Mouse (Mus musculus) midbrain, embryonic 16.5 days (tissue): ENCODE measurements around the gene Ppm1k. TPM values are rescaled to one million over a fixed set of nuclear protein-coding genes. Genes with fewer than 3 reads are reported as not detected.
A peak's percentile ranks its signal among the peaks of the same experiment; 100 is the strongest.

Experiments used
- ATAC-seq: fragments of 200-750 bp; cut with Nextera tagmentation; 2 replicates; pipeline ENCODE4 v1.8.0; 2017; ENCODE audit warnings: moderate TSS enrichment
- H3K27ac ChIP-seq: fragments of 300-500 bp; sonication (generic); 2 replicates; pipeline ENCODE4 v1.5.1; 2014; ENCODE audit warnings: mild to moderate bottlenecking, low read length, mixed read lengths
- H3K27me3 ChIP-seq: fragments of 300-500 bp; sonication (generic); 2 replicates; pipeline ENCODE4 v1.6.1; 2014; ENCODE audit warnings: low read depth, low read length, mixed read lengths; ENCODE audit not compliant: control insufficient read depth, insufficient read depth
- H3K36me3 ChIP-seq: fragments of 300-500 bp; sonication (generic); 2 replicates; pipeline ENCODE4 v1.6.1; 2014; ENCODE audit warnings: mild to moderate bottlenecking, low read length, moderate library complexity, mixed read lengths; ENCODE audit not compliant: control insufficient read depth, insufficient read depth
- H3K4me1 ChIP-seq: fragments of 300-500 bp; sonication (generic); 2 replicates; pipeline ENCODE4 v1.6.1; 2014; ENCODE audit warnings: mild to moderate bottlenecking, low read length, mixed read lengths; ENCODE audit not compliant: control insufficient read depth, insufficient read depth
- H3K4me2 ChIP-seq: fragments of 300-500 bp; sonication (generic); 2 replicates; pipeline ENCODE4 v1.6.1; 2014; ENCODE audit warnings: mild to moderate bottlenecking, low read length, mixed read lengths
- H3K4me3 ChIP-seq: fragments of 300-500 bp; sonication (generic); 2 replicates; pipeline ENCODE4 v1.5.1; 2014; ENCODE audit warnings: low read depth, mild to moderate bottlenecking, low read length, moderate library complexity, mixed read lengths
- H3K9ac ChIP-seq: fragments of 300-500 bp; sonication (generic); 2 replicates; pipeline ENCODE4 v1.6.1; 2014; ENCODE audit warnings: low read depth, low read length, mixed read lengths
- H3K9me3 ChIP-seq: fragments of 300-500 bp; sonication (generic); replicated peaks from 2 replicates; pipeline ENCODE4 v1.6.1; 2014; ENCODE audit warnings: mild to moderate bottlenecking, low read length, mixed read lengths; ENCODE audit not compliant: control insufficient read depth, poor library complexity, severe bottlenecking
- WGBS: fragments of 180-500 bp; shearing (Covaris S2); extraction: QIAGEN DNeasy Blood & Tissue Kit; methylation state at CpG from one replicate; pipeline ENCODE4 v1.1.7; 2014; 5-methylcytosine and 5-hydroxymethylcytosine counted together
- polyA plus RNA-seq: library from polyadenylated mRNA; unstranded; fragments of >200 nt; fragmentation: Nextera tagmentation; extraction: Ambion mirVana; gene quantifications from 2 replicates; pipeline ENCODE4 v1.2.1, GENCODE M21; 2015

Ppm1k gene
- polyA plus RNA-seq = 6.6 and 7.2 TPM in 2 replicates

DNA sequence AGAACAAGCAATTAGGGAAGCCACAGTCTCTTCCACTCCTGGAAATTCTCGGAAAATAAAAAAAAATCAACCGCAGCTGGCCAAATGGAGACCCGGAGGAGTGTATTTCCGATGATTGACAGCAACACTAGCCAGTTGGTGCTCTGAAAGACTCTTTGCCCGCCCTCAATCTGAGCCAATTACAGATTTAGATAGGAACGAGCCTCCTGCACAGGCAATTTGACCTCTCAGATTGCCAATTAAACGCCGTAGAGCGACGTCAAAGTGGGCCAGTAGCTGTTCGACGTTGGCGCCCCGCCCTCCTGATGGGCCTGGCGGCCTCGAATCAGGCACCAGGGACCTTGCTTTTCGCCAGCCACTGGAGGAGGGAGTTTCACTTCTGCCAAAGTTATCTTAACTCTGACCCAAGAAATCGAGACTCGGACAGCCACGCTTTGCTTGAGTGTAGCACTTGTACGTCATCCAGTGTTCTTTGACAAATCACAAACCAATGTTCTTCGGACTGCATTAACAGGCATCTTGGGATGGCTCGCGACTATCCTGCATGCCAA lies at the start of gene Ppm1k:
TSS of gene Ppm1k (minus strand) at position 83 of the 551 bp plus-strand sequence.
- under 1% methylated on average over 24 of the region's 24 CpGs for WGBS
- peak within 1 kb of the TSS; percentile 71 for H3K4me2 ChIP-seq
- H3K27me3 ChIP-seq = no peaks in the 10 kb centered on the region
- H3K9me3 ChIP-seq = no peaks in the 10 kb centered on the region
- peak within 1 kb of the TSS; percentile 69 for H3K9ac ChIP-seq
- ATAC-seq = peak; percentile 99
- peak within 1 kb of the TSS; percentile 58 for H3K4me3 ChIP-seq
- H3K36me3 ChIP-seq = no peaks in the 10 kb centered on the region
- peak within 1 kb of the TSS; percentile 77 for H3K27ac ChIP-seq
- peaks cover 11% of the 10 kb centered on the region for H3K4me1 ChIP-seq

- Histone ChIP-seq H3K4me3 (no peak overlapping the region), H3K9ac (no peak overlapping the region), H3K4me2 (no peak overlapping the region), H3K4me1 (0 out of 2 replicates have a peak, but pooled peaks cover 3% of the 10 kb centered on the region), H3K9me3 (no peaks in the 10 kb centered on the region), H3K36me3 (no peaks in the 10 kb centered on the region), H3K27me3 (no peaks in the 10 kb centered on the region), H3K27ac (no peak overlapping the region)
- WGBS = 85% methylated on average over 4 of the region's 4 CpGs
- ATAC-seq = no peak
Observed at GRCm38 (mm10) chr6:57582356-57582755, 47.1 kb upstream of the Ppm1k start.

- Histone ChIP-seq H3K9ac (no peak overlapping the region), H3K4me3 (no peak overlapping the region; the same call in 1 of the 2 replicates), H3K27me3 (no peaks in the 10 kb centered on the region), H3K4me1 (0 out of 2 replicates have a peak, but pooled peaks cover 3% of the 10 kb centered on the region), H3K9me3 (no peaks in the 10 kb centered on the region), H3K27ac (no peak overlapping the region), H3K36me3 (no peaks in the 10 kb centered on the region), H3K4me2 (peak overlapping the region; percentile 58)
- WGBS = 89% methylated on average over 12 of the region's 12 CpGs
- ATAC-seq = no peak
Observed at GRCm38 (mm10) chr6:57581595-57581994, 46.3 kb upstream of the Ppm1k start.

- Histone ChIP-seq H3K4me2 (peak within 1 kb of the TSS; percentile 58), H3K36me3 (no peaks in the 10 kb centered on the region), H3K9ac (peak within 1 kb of the TSS; percentile 32), H3K9me3 (no peaks in the 10 kb centered on the region), H3K27ac (no peak within 1 kb of the TSS), H3K4me1 (0 out of 2 replicates have a peak, but pooled peaks cover 3% of the 10 kb centered on the region), H3K4me3 (peak within 1 kb of the TSS; percentile 41), H3K27me3 (no peaks in the 10 kb centered on the region)
- 3% methylated on average over 16 of the region's 16 CpGs for WGBS
- ATAC-seq = peak; percentile 68
Observed at GRCm38 (mm10) chr6:57580881-57581548, 45.7 kb upstream of the Ppm1k start, which contains the start of gene Herc6. Gene Herc6, plus strand, starts transcription at chr6:57581000.

DNA sequence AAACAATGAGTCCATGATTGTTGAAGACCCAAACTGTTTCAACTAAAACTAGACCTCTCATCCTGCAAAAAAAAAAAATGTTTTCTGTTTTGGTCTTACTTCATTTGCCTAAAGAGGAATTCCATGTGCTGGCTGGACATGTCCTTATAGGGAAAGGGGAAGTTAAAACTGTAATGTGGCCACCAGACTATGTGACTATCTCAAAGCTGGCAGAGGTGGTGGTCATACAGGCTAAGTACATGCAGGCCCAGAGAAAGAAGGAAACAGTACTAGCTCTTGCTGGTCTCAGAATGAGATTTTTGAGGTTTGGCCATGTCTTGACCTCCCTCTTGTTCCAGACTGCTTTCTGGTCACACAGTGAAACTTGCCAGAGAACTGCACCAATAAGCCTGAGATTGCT lies 36.3 kb upstream of the Ppm1k start:
- H3K4me1 ChIP-seq = no peaks in the 10 kb centered on the region
- no peak overlapping the region for H3K9ac ChIP-seq
- no peak overlapping the region for H3K4me3 ChIP-seq
- H3K36me3 ChIP-seq = no peaks in the 10 kb centered on the region
- no peak overlapping the region for H3K4me2 ChIP-seq
- H3K27ac ChIP-seq = no peak overlapping the region
- no peaks in the 10 kb centered on the region for H3K9me3 ChIP-seq
- ATAC-seq = no peak
- no peaks in the 10 kb centered on the region for H3K27me3 ChIP-seq

- Histone ChIP-seq H3K9me3 (no peaks in the 10 kb centered on the region), H3K4me3 (no peak overlapping the region), H3K27ac (no peak overlapping the region), H3K9ac (no peak overlapping the region), H3K36me3 (no peaks in the 10 kb centered on the region), H3K27me3 (no peaks in the 10 kb centered on the region), H3K4me1 (no peaks in the 10 kb centered on the region), H3K4me2 (no peak overlapping the region)
- peak; percentile 62 for ATAC-seq
- 13% methylated on average over 6 of the region's 6 CpGs for WGBS
Observed at GRCm38 (mm10) chr6:57570170-57570974, 35.1 kb upstream of the Ppm1k start.

DNA sequence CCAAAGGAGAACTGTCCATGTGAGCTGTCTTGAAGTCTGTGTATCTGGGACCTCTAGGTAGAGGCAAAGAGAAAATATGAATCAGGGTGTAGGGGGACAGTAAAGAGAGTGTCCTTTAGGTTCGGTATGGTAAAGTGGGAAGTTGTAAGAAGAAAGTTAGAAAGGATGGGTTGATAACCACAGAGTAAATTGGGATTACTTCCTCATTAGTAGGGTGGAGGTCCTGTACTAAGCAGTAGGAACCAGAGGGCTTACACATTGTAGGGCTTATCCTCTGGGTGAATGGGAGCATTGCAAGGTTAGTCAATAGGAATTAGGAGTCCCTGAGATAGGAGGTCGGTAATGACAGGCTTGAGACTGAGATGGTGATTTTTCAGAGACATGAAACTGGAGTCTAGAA lies 32.4 kb upstream of the Ppm1k start:
- no peaks in the 10 kb centered on the region for H3K27me3 ChIP-seq
- H3K4me3 ChIP-seq = no peak overlapping the region
- H3K4me2 ChIP-seq = no peak overlapping the region
- H3K9me3 ChIP-seq = no peaks in the 10 kb centered on the region
- no peak overlapping the region for H3K27ac ChIP-seq
- H3K36me3 ChIP-seq = no peaks in the 10 kb centered on the region
- ATAC-seq = no peak
- H3K4me1 ChIP-seq = no peaks in the 10 kb centered on the region
- 91% methylated on average over 2 of the region's 2 CpGs for WGBS
- no peak overlapping the region for H3K9ac ChIP-seq

DNA sequence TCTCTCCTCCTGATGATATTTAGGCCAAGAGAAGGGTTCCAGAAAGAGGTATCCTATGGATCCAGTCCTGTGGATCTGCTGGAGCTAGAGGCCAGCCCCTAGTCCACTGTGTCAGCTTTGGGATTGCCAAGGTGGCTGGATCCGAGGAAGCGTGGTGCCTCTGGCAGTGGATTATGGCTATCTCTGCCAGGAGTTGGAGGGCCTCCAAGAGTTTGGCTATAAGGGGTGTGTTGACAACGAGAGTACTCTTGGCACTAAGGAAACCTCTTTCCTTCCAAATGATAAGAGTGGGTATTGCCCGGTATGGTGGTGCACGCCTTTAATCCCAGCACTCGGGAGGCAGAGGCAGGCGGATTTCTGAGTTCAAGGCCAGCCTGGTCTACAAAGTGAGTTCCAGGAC lies 30.2 kb upstream of the Ppm1k start:
- Histone ChIP-seq H3K4me3 (no peak overlapping the region), H3K27ac (no peak overlapping the region), H3K27me3 (no peaks in the 10 kb centered on the region), H3K9me3 (0 out of 2 replicates have a peak, but pooled peaks cover 2% of the 10 kb centered on the region), H3K4me1 (no peaks in the 10 kb centered on the region), H3K9ac (no peak overlapping the region), H3K4me2 (no peak overlapping the region), H3K36me3 (no peaks in the 10 kb centered on the region)
- no peak for ATAC-seq
- 93% methylated on average over 7 of the region's 7 CpGs for WGBS

DNA sequence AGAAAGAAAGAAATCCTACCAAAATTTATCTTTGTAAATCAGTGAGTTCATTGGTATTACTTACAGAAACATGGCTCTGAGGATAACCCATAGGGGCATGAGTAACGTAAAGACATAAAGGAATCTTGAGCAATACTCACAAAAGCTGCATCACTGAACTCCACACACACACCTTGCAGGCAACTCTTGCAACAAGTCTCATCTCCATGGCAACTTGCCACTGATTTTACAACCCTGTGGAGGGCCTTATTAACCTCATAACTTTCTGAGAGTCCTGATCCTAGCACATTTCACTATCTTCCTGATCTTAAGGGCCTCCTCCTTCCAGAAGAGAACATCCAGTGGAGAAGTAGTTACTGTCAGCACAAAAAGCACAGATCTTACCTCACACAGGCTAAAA lies 28.2 kb upstream of the Ppm1k start:
- Histone ChIP-seq H3K4me1 (no peaks in the 10 kb centered on the region), H3K4me2 (no peak overlapping the region), H3K27ac (no peak overlapping the region), H3K36me3 (no peaks in the 10 kb centered on the region), H3K9me3 (0 out of 2 replicates have a peak, but pooled peaks cover 2% of the 10 kb centered on the region), H3K27me3 (no peaks in the 10 kb centered on the region), H3K9ac (no peak overlapping the region), H3K4me3 (no peak overlapping the region)
- ATAC-seq = no peak
- WGBS = 94% methylated on average over 1 of the region's 1 CpGs
